Mouse (Mus musculus) testis, adult 2 months (tissue): ENCODE measurements around the gene Cbx7. TPM values are rescaled to one million over a fixed set of nuclear protein-coding genes. Genes with fewer than 3 reads are reported as not detected.

ENCODE experiments used
- H3K27ac ChIP-seq: fragments of 200-500 bp; 2 replicates; pipeline ENCODE4 v1.5.1; 2012; ENCODE audit warnings: low read depth, low read length; ENCODE audit not compliant: control insufficient read depth, insufficient read depth
- H3K27me3 ChIP-seq: fragments of 200-500 bp; 2 replicates; pipeline ENCODE4 v1.6.1; 2012; ENCODE audit warnings: mild to moderate bottlenecking, low read length, moderate library complexity; ENCODE audit not compliant: control insufficient read depth, insufficient read depth
- H3K36me3 ChIP-seq: fragments of 200-500 bp; 2 replicates; pipeline ENCODE4 v1.6.1; 2012; ENCODE audit warnings: mild to moderate bottlenecking, low read length; ENCODE audit not compliant: control insufficient read depth, insufficient read depth
- H3K4me1 ChIP-seq: fragments of 200-500 bp; 2 replicates; pipeline ENCODE4 v1.6.1; 2012; ENCODE audit warnings: low read length; ENCODE audit not compliant: control insufficient read depth, insufficient read depth
- H3K4me3 ChIP-seq: fragments of 200-500 bp; 2 replicates; pipeline ENCODE4 v1.5.1; 2012; ENCODE audit warnings: low read depth, mild to moderate bottlenecking, low read length, moderate library complexity, mixed read lengths; ENCODE audit not compliant: control insufficient read depth
- CTCF ChIP-seq: fragments of 200-500 bp; IDR thresholded peaks from 2 replicates; pipeline ENCODE4 v1.5.1; 2012; ENCODE audit warnings: low read depth, mild to moderate bottlenecking, inconsistent platforms, low read length, moderate library complexity; ENCODE audit not compliant: control insufficient read depth, insufficient read depth, insufficient replicate concordance
- POLR2A ChIP-seq: fragments of 200-500 bp; IDR thresholded peaks from 2 replicates; pipeline ENCODE4 v1.6.1; 2012; ENCODE audit warnings: low read depth, mild to moderate bottlenecking, inconsistent platforms, low read length, moderate library complexity; ENCODE audit not compliant: control insufficient read depth
- polyA plus RNA-seq: library from polyadenylated mRNA; depleted of rRNA; stranded (reverse); fragments of >200 nt; gene quantifications from 2 replicates; pipeline ENCODE4 v1.2.3, GENCODE M21; 2012

The Cbx7 gene
- polyA plus RNA-seq, 1 experiment, result 44.0 TPM

DNA sequence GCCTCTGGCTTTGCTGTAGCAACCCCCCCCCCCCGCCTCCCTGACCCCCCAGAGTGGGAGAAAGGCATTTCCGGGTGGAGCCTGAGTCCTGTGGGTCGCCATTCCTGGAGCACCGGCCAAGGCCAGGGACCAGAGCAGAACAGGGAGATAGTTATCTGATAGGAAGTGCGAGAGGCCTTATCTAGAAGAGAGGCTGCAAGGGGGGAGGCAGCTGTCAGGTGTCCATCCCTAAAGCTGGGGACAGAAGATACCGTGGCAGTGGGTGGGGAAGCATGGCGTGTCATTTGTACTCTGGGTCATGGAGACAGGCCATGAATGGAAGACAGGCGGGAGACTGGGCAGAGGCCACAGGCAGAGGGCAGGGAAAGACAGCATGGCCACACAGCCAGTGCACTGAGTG is 29.8 kb upstream of the Cbx7 start:
- H3K27me3 ChIP-seq, result no peaks in the 10 kb centered on the region
- H3K36me3 ChIP-seq, result no peaks in the 10 kb centered on the region
- TF ChIP-seq POLR2A (no peak), CTCF (no peak)
- no peaks in the 10 kb centered on the region for H3K4me1 ChIP-seq
- no peak overlapping the region for H3K4me3 ChIP-seq
- H3K27ac ChIP-seq, result no peak overlapping the region

DNA sequence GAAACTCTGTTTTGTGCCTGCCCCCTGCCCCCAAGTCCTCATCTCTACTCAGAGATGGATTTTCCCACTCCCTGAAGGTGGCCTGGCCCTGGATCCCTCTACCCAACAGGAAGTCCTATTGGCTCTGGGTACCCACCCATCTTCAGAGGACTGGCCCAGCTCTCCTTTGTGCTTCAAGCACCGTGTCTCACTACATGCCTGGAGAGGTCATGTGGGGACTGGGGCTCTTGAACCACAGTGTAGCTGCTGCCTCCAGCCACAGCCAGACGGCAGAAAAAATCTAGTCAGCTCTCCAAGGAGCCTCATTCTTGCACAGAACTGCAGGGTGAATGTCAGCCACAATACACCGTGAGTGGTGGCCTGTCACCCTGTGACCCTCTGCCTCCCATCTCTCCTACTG is 27.1 kb upstream of the Cbx7 start:
- H3K4me1 ChIP-seq, result no peaks in the 10 kb centered on the region
- TF ChIP-seq POLR2A (no peak), CTCF (no peak)
- H3K27me3 ChIP-seq, result no peaks in the 10 kb centered on the region
- H3K36me3 ChIP-seq, result no peaks in the 10 kb centered on the region
- H3K27ac ChIP-seq, result no peak overlapping the region
- no peak overlapping the region for H3K4me3 ChIP-seq

DNA sequence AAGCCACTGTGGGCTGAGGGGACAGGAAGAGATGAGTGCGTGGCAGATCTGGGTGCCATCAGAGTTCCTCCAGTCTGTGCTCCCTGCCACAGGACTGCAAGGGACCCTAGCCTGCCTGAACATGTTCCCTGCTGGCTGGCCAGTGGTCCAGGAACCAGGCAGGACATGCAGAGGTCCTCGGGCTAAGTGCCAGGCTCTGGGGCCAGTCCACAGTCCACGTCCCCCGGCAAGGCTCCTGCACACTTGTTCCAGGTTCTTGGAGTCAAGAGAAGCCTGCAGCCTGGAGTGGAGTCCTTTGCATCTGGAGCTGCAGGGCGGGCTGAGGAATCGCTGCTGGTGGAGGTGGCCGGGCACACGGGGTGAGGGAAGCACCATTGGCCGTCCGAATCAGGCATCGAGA is 25.9 kb upstream of the Cbx7 start:
- Histone ChIP-seq H3K27ac (no peak overlapping the region), H3K36me3 (no peaks in the 10 kb centered on the region), H3K27me3 (no peaks in the 10 kb centered on the region), H3K4me1 (no peaks in the 10 kb centered on the region), H3K4me3 (no peak overlapping the region)
- TF ChIP-seq CTCF (no peak), POLR2A (no peak)

- Histone ChIP-seq H3K27ac (no peak overlapping the region), H3K27me3 (no peaks in the 10 kb centered on the region), H3K36me3 (no peaks in the 10 kb centered on the region), H3K4me1 (no peaks in the 10 kb centered on the region), H3K4me3 (no peak overlapping the region)
- TF ChIP-seq CTCF, result no peak
- TF ChIP-seq POLR2A, result no peak
Observed at GRCm38 (mm10) chr15:79995552-79995951, 24.6 kb upstream of the Cbx7 start.

DNA sequence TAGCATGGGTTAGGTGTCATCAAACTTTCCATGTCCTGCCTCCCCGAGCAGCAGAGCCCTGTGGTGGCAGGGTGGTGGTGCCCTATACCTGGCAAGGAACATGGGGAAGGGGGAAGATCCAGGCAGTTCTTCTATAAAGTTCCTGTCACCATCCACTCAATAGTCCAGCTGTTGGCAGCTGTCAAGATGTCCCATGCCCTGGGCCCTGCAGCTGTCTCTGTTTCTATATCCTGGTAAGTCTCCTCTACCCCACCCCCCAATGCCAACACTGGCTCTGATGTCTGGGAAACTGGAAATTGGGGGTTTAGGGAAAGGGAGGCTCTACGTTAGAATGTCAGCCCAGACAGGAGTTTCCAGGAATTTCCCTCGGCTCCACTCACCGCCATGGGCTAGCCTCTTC is 23.6 kb upstream of the Cbx7 start:
- no peak overlapping the region for H3K27ac ChIP-seq
- H3K36me3 ChIP-seq, result no peaks in the 10 kb centered on the region
- no peaks in the 10 kb centered on the region for H3K4me1 ChIP-seq
- H3K4me3 ChIP-seq, result no peak overlapping the region
- H3K27me3 ChIP-seq, result no peaks in the 10 kb centered on the region
- TF ChIP-seq CTCF, result no peak
- TF ChIP-seq POLR2A, result no peak

GRCm38 (mm10) chr15:79986182-79986581 is 15.3 kb upstream of the Cbx7 start:
- Histone ChIP-seq H3K36me3 (no peaks in the 10 kb centered on the region), H3K27me3 (no peaks in the 10 kb centered on the region), H3K27ac (no peak overlapping the region), H3K4me1 (peaks cover 5% of the 10 kb centered on the region), H3K4me3 (no peak overlapping the region)
- no peak for TF ChIP-seq POLR2A
- TF ChIP-seq CTCF, result no peak

GRCm38 (mm10) chr15:79985471-79985870 is 14.6 kb upstream of the Cbx7 start:
- Histone ChIP-seq H3K4me3 (no peak overlapping the region), H3K27me3 (no peaks in the 10 kb centered on the region), H3K36me3 (no peaks in the 10 kb centered on the region), H3K27ac (no peak overlapping the region), H3K4me1 (peaks cover 8% of the 10 kb centered on the region)
- no peak for TF ChIP-seq CTCF
- no peak for TF ChIP-seq POLR2A

GRCm38 (mm10) chr15:79984152-79984551 is 13.2 kb upstream of the Cbx7 start:
- TF ChIP-seq POLR2A, result no peak
- no peak for TF ChIP-seq CTCF
- no peak overlapping the region for H3K27ac ChIP-seq
- H3K4me3 ChIP-seq, result no peak overlapping the region
- peaks cover 8% of the 10 kb centered on the region for H3K4me1 ChIP-seq
- no peaks in the 10 kb centered on the region for H3K36me3 ChIP-seq
- H3K27me3 ChIP-seq, result no peaks in the 10 kb centered on the region
